Mouse (Mus musculus): Measurements from ENCODE around the gene Gm5286. TPM values are rescaled to one million over a fixed set of nuclear protein-coding genes. Genes with fewer than 3 reads are reported as not detected.

Gm5286 gene
- not detected for total RNA-seq (2023)

GRCm38 (mm10) chr3:94196414-94196813 lies at the start of gene Gm5286:
Gene Gm5286, plus strand, starts transcription at chr3:94196714.

GRCm38 (mm10) chr3:94178093-94178492 lies 18.4 kb upstream of the Gm5286 start, which contains the start of gene Gm10696:
Gene Gm10696, minus strand, starts transcription at chr3:94178193.

Other genes with a start within 250 kb of the Gm5286 start
- not detected for gene Tdpoz5, start 235.4 kb upstream of the Gm5286 start, total RNA-seq (2023)
- gene Gm9125, start 141.8 kb upstream of the Gm5286 start, total RNA-seq (2023): not detected
- not detected for gene Gm10697, start 124.1 kb upstream of the Gm5286 start, total RNA-seq (2023)
- not detected for gene Gm10696, start 18.5 kb upstream of the Gm5286 start, total RNA-seq (2023)
- gene Gm4778, start 67.3 kb downstream of the Gm5286 start, total RNA-seq (2023): not detected
- gene Them4, start 113.4 kb downstream of the Gm5286 start, total RNA-seq (2023): 1 to 10 TPM in 1 of 2 experiments, under 1 TPM in 1; 0.82 to 1.5 TPM
- gene Them5, start 145.4 kb downstream of the Gm5286 start, total RNA-seq (2023): not detected
- not detected for gene C2cd4d, start 165.7 kb downstream of the Gm5286 start, total RNA-seq (2023)
- under 1 TPM in 1 of 2 experiments, not detected in 1; 0.38 TPM for gene Rorc, start 176.1 kb downstream of the Gm5286 start, total RNA-seq (2023)
- under 1 TPM in 1 of 2 experiments, not detected in 1; 0.18 TPM for gene Lingo4, start 201.8 kb downstream of the Gm5286 start, total RNA-seq (2023)
- 1 to 10 TPM in 1 of 2 experiments, under 1 TPM in 1; 1.00 to 1.5 TPM for gene Tdrkh, start 216.6 kb downstream of the Gm5286 start, total RNA-seq (2023)
- gene Mrpl9, start 246.6 kb downstream of the Gm5286 start, total RNA-seq (2023): 10 to 100 TPM; 16.4 to 18.9 TPM
- not detected for gene Oaz3, start 247.2 kb downstream of the Gm5286 start, total RNA-seq (2023)

All from neutrophil, adult 59 days (primary cell).